Mouse (Mus musculus): Measurements from ENCODE around the gene Zdhhc18. TPM values are rescaled to one million over a fixed set of nuclear protein-coding genes. Genes with fewer than 3 reads are reported as not detected.

The Zdhhc18 gene
- total RNA-seq, 2 experiments from 2014 or later = 24.5 to 35.2 TPM

DNA sequence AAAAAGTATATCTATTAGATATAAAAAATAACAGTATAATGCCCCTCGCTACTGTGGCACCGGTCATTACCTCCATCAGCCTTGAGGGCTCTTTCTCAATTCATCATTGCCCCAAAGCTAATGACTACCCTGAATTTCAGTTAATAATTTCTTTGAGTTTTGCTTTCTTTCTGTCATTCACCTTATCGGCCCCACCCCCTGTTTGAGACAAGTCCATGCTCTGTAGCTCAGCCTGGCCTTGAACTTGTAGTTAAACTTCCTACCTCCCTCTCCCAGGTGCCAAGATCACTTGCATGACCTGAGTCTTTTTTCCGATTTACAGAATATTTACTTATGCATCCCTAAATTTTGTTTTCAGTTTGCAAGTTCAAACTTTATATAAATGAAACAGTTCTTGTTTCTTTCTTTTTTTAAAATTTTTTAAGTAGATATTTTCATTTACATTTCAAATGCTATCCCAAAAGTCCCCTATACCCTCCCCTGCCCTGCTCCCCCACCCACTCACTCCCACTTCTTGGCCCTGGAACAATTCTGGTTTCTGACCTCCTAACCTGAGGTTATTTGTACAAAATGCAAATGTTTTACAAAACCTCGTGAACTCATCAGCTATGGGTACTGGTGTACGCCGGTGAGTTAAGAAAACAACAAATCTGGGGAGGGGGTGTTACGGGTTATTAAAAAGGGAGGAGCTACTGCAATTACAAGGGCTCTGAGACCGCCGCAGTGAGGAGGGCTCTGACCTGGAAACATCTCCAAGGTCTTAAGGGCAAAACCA lies 80.5 kb downstream of the Zdhhc18 start:
- intact Hi-C loops (cut with DNase I) = no loop called here
- DNase-seq = no peak

DNA sequence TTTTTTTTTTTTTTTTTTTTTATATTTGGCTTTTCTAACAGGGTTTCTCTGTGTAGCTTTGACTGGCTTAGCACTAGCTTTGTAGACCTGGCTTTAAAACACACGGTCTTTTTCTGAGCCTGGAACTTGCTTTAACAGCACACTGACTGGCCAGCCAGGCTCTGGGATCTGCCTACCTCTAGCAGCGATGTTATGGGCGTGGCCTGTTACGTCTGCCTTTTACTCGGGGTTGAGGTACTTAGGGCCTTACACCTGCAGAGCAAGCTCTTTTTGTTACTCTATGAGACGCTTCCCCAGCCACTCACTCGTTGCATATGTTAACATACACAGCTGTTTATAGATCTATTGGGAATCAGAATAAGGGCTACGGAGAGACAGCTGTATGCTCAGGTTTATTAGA lies 82.7 kb downstream of the Zdhhc18 start:
- intact Hi-C loops (cut with DNase I) = no loop called here
- no peak for DNase-seq

DNA sequence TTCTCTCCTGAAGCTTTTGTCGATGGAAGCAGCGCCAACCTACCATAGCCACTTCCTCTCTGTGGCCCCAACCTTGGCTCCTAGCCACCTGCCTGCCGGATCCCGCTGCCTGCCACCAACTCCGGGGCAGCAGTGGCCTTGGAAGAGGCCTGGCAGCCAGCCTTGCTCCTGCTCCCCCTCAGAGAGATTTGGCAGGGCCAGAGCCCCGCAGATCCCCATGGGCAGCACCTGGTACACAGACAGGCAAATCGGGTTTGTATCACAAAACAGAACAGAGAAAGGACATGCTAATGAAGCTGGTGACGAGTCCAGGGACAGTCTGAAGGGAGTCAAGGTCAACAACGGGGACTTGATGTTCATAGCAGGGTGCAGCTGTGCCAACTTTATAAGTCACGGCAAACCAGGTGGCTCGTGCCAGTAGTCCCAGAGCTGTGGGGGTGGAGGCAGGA lies 86.8 kb downstream of the Zdhhc18 start:
- intact Hi-C loops (cut with DNase I) = no loop called here
- no peak for DNase-seq

DNA sequence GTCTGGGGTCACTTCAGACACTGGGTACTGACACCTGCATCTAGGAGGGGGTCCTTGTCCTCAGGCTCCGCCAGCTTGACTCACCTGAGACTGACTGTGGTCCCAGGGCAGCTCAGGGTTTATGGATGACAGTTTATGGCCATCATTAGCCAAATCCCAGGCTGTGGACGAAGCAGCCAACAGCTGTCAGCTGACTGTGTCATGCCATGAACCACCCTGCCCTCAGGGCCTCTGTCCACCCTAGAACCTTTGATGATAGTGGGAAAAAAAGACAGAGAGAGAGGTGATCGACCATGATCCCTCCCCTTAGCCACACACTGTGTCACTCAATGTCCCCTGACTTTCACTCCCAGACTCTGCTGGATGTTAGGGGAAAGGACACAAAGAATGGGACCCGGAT lies 88.3 kb downstream of the Zdhhc18 start:
- DNase-seq = no peak
- intact Hi-C loops (cut with DNase I) = no loop called here

DNA sequence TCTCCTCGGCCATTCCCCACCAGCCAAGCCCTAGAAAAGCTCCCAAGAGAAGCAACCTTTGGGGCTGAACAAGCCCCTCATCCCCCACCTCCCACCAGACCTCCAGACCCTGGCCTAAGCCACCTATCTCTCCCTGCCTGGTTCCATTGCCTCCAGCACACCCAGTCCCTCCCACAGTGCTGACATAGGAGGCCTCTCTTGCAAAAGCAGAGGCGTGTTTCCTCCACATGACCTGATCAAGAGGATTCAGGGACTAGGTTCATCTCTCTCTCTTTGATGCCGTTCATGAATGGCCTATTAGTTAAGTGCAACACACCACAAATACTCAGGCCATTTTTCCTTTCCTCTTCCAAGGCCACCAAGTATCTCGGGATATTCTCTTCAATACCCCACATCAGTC lies 90.1 kb downstream of the Zdhhc18 start:
- intact Hi-C loops (cut with DNase I) = no loop called here
- no peak for DNase-seq

DNA sequence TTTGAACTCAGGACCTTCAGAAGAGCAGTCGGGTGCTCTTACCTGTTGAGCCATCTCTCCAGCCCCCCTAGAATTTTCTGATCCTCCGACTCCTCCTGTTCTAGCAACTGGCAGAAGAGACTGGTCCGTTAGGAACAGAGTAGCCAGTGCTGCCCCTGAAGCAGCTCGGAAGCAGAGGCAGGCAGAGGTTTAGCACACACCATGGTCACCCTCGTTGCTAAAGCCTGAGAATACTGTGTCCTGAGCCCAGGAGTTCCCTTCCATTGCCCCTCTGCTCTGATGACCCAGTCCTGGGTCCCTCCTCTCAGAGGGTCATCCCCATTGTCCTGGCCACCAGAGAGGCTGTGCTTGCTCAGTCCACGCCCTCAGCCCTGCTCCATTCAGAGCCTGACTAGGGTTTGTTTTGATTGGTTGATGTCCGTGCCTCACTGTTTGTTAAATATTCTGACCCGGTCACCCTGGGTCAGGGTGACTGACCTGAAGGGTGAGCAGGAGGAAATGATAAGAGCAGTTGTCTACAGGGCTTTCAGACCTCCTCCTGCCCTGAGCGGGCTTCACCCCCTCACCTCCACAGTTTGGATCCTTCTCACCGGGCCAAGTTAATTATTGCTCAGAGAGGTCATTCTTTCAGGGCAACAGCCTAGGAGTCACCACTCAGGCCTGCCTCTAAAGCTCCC lies 92.8 kb downstream of the Zdhhc18 start:
- no peak for DNase-seq
- intact Hi-C loops (cut with DNase I) = no loop called here

Small RNA genes within 50 kb of the gene (microRNA-seq; reads per million reads assigned to microRNA genes)
- 0 reads per million in 2 experiments for gene Gm23158

Other genes with a start within 250 kb of the Zdhhc18 start
- 1 to 10 TPM in 1 of 2 experiments, under 1 TPM in 1; 0.59 to 1.0 TPM for gene Tent5b, start 170.0 kb downstream of the Zdhhc18 start, total RNA-seq (2021)
- gene Trnp1, start 151.6 kb downstream of the Zdhhc18 start, total RNA-seq (2021) = under 1 TPM; 0.56 to 0.81 TPM
- not detected for gene Kdf1, start 131.2 kb downstream of the Zdhhc18 start, total RNA-seq (2021)
- 10 to 100 TPM; 41.2 to 45.4 TPM for gene Nudc, start 104.2 kb downstream of the Zdhhc18 start, total RNA-seq (2021)
- not detected for gene Nr0b2, start 96.8 kb downstream of the Zdhhc18 start, total RNA-seq (2021)
- gene Gpatch3, start 75.4 kb downstream of the Zdhhc18 start, total RNA-seq (2021) = 1 to 10 TPM; 2.6 to 3.3 TPM
- gene Gpn2, start 65.8 kb downstream of the Zdhhc18 start, total RNA-seq (2021) = 1 to 10 TPM; 4.7 to 5.7 TPM
- gene Sfn, start 48.0 kb downstream of the Zdhhc18 start, total RNA-seq (2021) = 1 to 10 TPM in 1 of 2 experiments, under 1 TPM in 1; 0.94 to 1.2 TPM
- 10 to 100 TPM in 1 of 2 experiments, 1 to 10 TPM in 1; 8.4 to 10.4 TPM for gene Pigv, start 22.5 kb upstream of the Zdhhc18 start, total RNA-seq (2021)
- 10 to 100 TPM; 18.1 to 24.4 TPM for gene Arid1a, start 106.6 kb upstream of the Zdhhc18 start, total RNA-seq (2021)
- gene Rps6ka1, start 237.6 kb upstream of the Zdhhc18 start, total RNA-seq (2021) = 1 to 10 TPM; 4.9 to 6.1 TPM